Mouse (Mus musculus): Measurements from ENCODE around the gene Dok7. TPM values are rescaled to one million over a fixed set of nuclear protein-coding genes. Genes with fewer than 3 reads are reported as not detected.

The Dok7 gene
- polyA plus RNA-seq, 1 experiment: not detected

GRCm38 (mm10) chr5:35071855-35072254 lies 15.3 kb downstream of the Dok7 start:
- Histone ChIP-seq H3K27ac (ENCODE audit: insufficient read depth, low read depth, low read length) (no peak overlapping the region), H3K4me1 (ENCODE audit: control insufficient read depth, insufficient read depth, low read length) (peaks cover 8% of the 10 kb centered on the region; the same call in 1 of the 2 replicates), H3K4me3 (ENCODE audit: insufficient read depth, low read depth, low read length) (no peak overlapping the region)
- 94% methylated on average over 6 of the region's 6 CpGs for WGBS
- TF ChIP-seq POLR2A (IDR thresholded peaks at IDR 0.05; ENCODE audit: insufficient read depth, low read depth, low read length) (no peak), CTCF (IDR thresholded peaks at IDR 0.05; ENCODE audit: insufficient read depth, low read depth, low read length) (no peak)

- Histone ChIP-seq H3K4me3 (ENCODE audit: insufficient read depth, low read depth, low read length) (no peak overlapping the region), H3K4me1 (ENCODE audit: control insufficient read depth, insufficient read depth, low read length) (peaks cover 8% of the 10 kb centered on the region; the same call in 1 of the 2 replicates), H3K27ac (ENCODE audit: insufficient read depth, low read depth, low read length) (no peak overlapping the region)
- TF ChIP-seq CTCF (IDR thresholded peaks at IDR 0.05; ENCODE audit: insufficient read depth, low read depth, low read length) (no peak), POLR2A (IDR thresholded peaks at IDR 0.05; ENCODE audit: insufficient read depth, low read depth, low read length) (no peak)
- WGBS: 87% methylated on average over 11 of the region's 11 CpGs
These were observed 16.7 kb downstream of the Dok7 start for GRCm38 (mm10) chr5:35073235-35073634.

GRCm38 (mm10) chr5:35073992-35074391 lies 17.4 kb downstream of the Dok7 start:
- peaks cover 8% of the 10 kb centered on the region; the same call in 1 of the 2 replicates for H3K4me1 ChIP-seq (ENCODE audit: control insufficient read depth, insufficient read depth, low read length)
- no peak for TF ChIP-seq CTCF (IDR thresholded peaks at IDR 0.05; ENCODE audit: insufficient read depth, low read depth, low read length)
- TF ChIP-seq POLR2A (IDR thresholded peaks at IDR 0.05; ENCODE audit: insufficient read depth, low read depth, low read length): no peak
- H3K4me3 ChIP-seq (ENCODE audit: insufficient read depth, low read depth, low read length): no peak overlapping the region
- WGBS: 75% methylated on average over 9 of the region's 9 CpGs
- no peak overlapping the region for H3K27ac ChIP-seq (ENCODE audit: insufficient read depth, low read depth, low read length)

GRCm38 (mm10) chr5:35076369-35076768 lies 19.8 kb downstream of the Dok7 start:
- no peak for TF ChIP-seq POLR2A (IDR thresholded peaks at IDR 0.05; ENCODE audit: insufficient read depth, low read depth, low read length)
- no peak for TF ChIP-seq CTCF (IDR thresholded peaks at IDR 0.05; ENCODE audit: insufficient read depth, low read depth, low read length)
- Histone ChIP-seq H3K27ac (ENCODE audit: insufficient read depth, low read depth, low read length) (no peak overlapping the region), H3K4me1 (ENCODE audit: control insufficient read depth, insufficient read depth, low read length) (0 out of 2 replicates have a peak, but pooled peaks cover 4% of the 10 kb centered on the region), H3K4me3 (ENCODE audit: insufficient read depth, low read depth, low read length) (no peak overlapping the region)
- WGBS: 88% methylated on average over 1 of the region's 1 CpGs

GRCm38 (mm10) chr5:35079101-35079500 lies 22.5 kb downstream of the Dok7 start:
- 71% methylated on average over 18 of the region's 18 CpGs for WGBS
- no peak overlapping the region for H3K4me3 ChIP-seq (ENCODE audit: insufficient read depth, low read depth, low read length)
- TF ChIP-seq CTCF (IDR thresholded peaks at IDR 0.05; ENCODE audit: insufficient read depth, low read depth, low read length) (no peak), POLR2A (IDR thresholded peaks at IDR 0.05; ENCODE audit: insufficient read depth, low read depth, low read length) (no peak)
- H3K27ac ChIP-seq (ENCODE audit: insufficient read depth, low read depth, low read length): no peak overlapping the region
- H3K4me1 ChIP-seq (ENCODE audit: control insufficient read depth, insufficient read depth, low read length): 0 out of 2 replicates have a peak, but pooled peaks cover under 1% of the 10 kb centered on the region

GRCm38 (mm10) chr5:35084913-35085312 lies 28.3 kb downstream of the Dok7 start:
- Histone ChIP-seq H3K27ac (ENCODE audit: insufficient read depth, low read depth, low read length) (no peak overlapping the region), H3K4me3 (ENCODE audit: insufficient read depth, low read depth, low read length) (no peak overlapping the region), H3K4me1 (ENCODE audit: control insufficient read depth, insufficient read depth, low read length) (no peaks in the 10 kb centered on the region)
- TF ChIP-seq CTCF (IDR thresholded peaks at IDR 0.05; ENCODE audit: insufficient read depth, low read depth, low read length) (no peak), POLR2A (IDR thresholded peaks at IDR 0.05; ENCODE audit: insufficient read depth, low read depth, low read length) (no peak)
- 86% methylated on average over 3 of the region's 3 CpGs for WGBS

- TF ChIP-seq POLR2A (IDR thresholded peaks at IDR 0.05; ENCODE audit: insufficient read depth, low read depth, low read length) (no peak), CTCF (IDR thresholded peaks at IDR 0.05; ENCODE audit: insufficient read depth, low read depth, low read length) (peak; percentile 38; the same call in 1 of the 2 replicates)
- no peaks in the 10 kb centered on the region for H3K4me1 ChIP-seq (ENCODE audit: control insufficient read depth, insufficient read depth, low read length)
- WGBS: 74% methylated on average over 9 of the region's 9 CpGs
These were observed 32.4 kb downstream of the Dok7 start for GRCm38 (mm10) chr5:35088785-35089613.

GRCm38 (mm10) chr5:35089614-35089963 lies 33.0 kb downstream of the Dok7 start:
- WGBS: 86% methylated on average over 5 of the region's 5 CpGs

More at GRCm38 (mm10) chr5:35088785-35089613, 32.4 kb downstream of the Dok7 start:
- Histone ChIP-seq H3K27ac (ENCODE audit: insufficient read depth, low read depth, low read length) (no peak overlapping the region), H3K4me3 (ENCODE audit: insufficient read depth, low read depth, low read length) (no peak overlapping the region)

GRCm38 (mm10) chr5:35091636-35092035 lies 35.1 kb downstream of the Dok7 start:
- TF ChIP-seq POLR2A (IDR thresholded peaks at IDR 0.05; ENCODE audit: insufficient read depth, low read depth, low read length) (no peak), CTCF (IDR thresholded peaks at IDR 0.05; ENCODE audit: insufficient read depth, low read depth, low read length) (no peak)
- 79% methylated on average over 3 of the region's 3 CpGs for WGBS
- no peak overlapping the region for H3K4me3 ChIP-seq (ENCODE audit: insufficient read depth, low read depth, low read length)
- H3K4me1 ChIP-seq (ENCODE audit: control insufficient read depth, insufficient read depth, low read length): no peaks in the 10 kb centered on the region
- H3K27ac ChIP-seq (ENCODE audit: insufficient read depth, low read depth, low read length): no peak overlapping the region

More at GRCm38 (mm10) chr5:35089614-35089963, 33.0 kb downstream of the Dok7 start:
- Histone ChIP-seq H3K4me1 (ENCODE audit: control insufficient read depth, insufficient read depth, low read length) (no peaks in the 10 kb centered on the region), H3K4me3 (ENCODE audit: insufficient read depth, low read depth, low read length) (no peak overlapping the region), H3K27ac (ENCODE audit: insufficient read depth, low read depth, low read length) (no peak overlapping the region)
- no peak for TF ChIP-seq POLR2A (IDR thresholded peaks at IDR 0.05; ENCODE audit: insufficient read depth, low read depth, low read length)
- no peak for TF ChIP-seq CTCF (IDR thresholded peaks at IDR 0.05; ENCODE audit: insufficient read depth, low read depth, low read length)
